Mouse (Mus musculus) C2C12 (cell line): Measurements from ENCODE around the gene Clta.

ENCODE experiments used
- CEBPB ChIP-seq: IDR thresholded peaks from one replicate; pipeline ENCODE4 v1.6.1; 2011; ENCODE audit warnings: low read depth, mild to moderate bottlenecking, control low read depth, moderate library complexity
- CTCF ChIP-seq: IDR thresholded peaks from one replicate; pipeline ENCODE4 v1.5.1; 2011; ENCODE audit not compliant: control insufficient read depth, insufficient read depth, insufficient read length
- MAX ChIP-seq: IDR thresholded peaks from one replicate; pipeline ENCODE4 v1.6.1; 2011; ENCODE audit warnings: mild to moderate bottlenecking, control low read depth
- MYOD1 ChIP-seq: IDR thresholded peaks from one replicate; pipeline ENCODE4 v1.6.1; 2011; ENCODE audit warnings: low read depth; ENCODE audit not compliant: control insufficient read depth, insufficient read length
- USF1 ChIP-seq: IDR thresholded peaks from one replicate; pipeline ENCODE4 v1.6.1; 2011; ENCODE audit warnings: low read depth, mild to moderate bottlenecking, control low read depth, moderate library complexity

GRCm38 (mm10) chr4:43982053-43982732, 22.1 kb upstream of the Clta start:
- TF ChIP-seq CTCF (peak; percentile 93), CEBPB (no peak), MAX (peak; percentile 59), MYOD1 (no peak), USF1 (no peak)
